Mouse (Mus musculus): ENCODE results near the gene Ptp4a2.
A peak's percentile ranks its signal among the peaks of the same experiment; 100 is the strongest.

DNA sequence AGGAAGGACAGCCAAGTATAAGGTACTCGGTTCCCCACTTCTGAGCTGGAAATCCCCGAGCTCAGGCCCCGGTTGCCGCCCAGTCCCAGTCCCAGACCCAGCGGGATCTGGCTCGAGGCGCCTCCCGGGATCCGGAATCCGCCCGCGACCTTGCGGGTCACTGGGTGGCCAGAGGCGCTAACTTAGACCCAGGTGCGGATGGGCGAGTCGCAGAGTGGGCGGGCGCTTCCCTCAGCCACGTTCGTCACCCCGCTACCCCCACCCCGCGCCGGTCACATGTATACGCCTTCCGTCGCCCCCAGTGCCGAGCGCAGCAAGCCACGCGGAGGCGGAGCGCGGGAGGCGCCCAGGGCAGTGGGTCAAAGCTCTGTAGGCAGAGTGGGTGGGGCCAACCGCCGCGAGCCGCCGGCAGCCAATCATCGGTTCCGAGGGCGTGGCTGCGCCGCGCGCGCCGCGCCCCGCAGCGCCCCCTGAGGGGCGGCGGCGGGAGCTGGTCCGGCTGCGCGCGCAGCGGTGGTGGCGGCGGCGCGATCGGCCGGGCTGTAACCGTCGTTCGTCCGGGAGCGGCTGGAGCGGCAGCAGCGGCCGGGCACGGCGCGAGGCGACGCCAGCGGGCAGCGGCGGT is 8.8 kb downstream of the Ptp4a2 start:
- TF ChIP-seq POLR2A (IDR thresholded peaks at IDR 0.05; ENCODE audit: insufficient read length, low read depth) (peak; percentile 82), SRF (IDR thresholded peaks at IDR 0.05; ENCODE audit: control insufficient read depth, insufficient read length, low read depth) (no peak), USF1 (IDR thresholded peaks at IDR 0.05; ENCODE audit: low read depth) (peak; percentile 5), MAX (IDR thresholded peaks at IDR 0.05; ENCODE audit: low read depth) (no peak), E2F4 (IDR thresholded peaks at IDR 0.05; ENCODE audit: insufficient read depth) (peak; percentile 1), TCF12 (IDR thresholded peaks at IDR 0.05; ENCODE audit: insufficient read depth, poor library complexity, severe bottlenecking) (no peak), REST (IDR thresholded peaks at IDR 0.05; ENCODE audit: insufficient read depth, insufficient read length) (no peak)
